Mouse (Mus musculus) myocyte (in vitro differentiated cells): Measurements from ENCODE around the gene Lce1a1.

ENCODE experiments used
- E2F4 ChIP-seq: IDR thresholded peaks from one replicate; pipeline ENCODE4 v1.6.1; 2011; ENCODE audit warnings: mild to moderate bottlenecking, control low read depth, moderate library complexity; ENCODE audit not compliant: insufficient read depth
- MAX ChIP-seq: IDR thresholded peaks from one replicate; pipeline ENCODE4 v1.6.1; 2011; ENCODE audit warnings: low read depth, mild to moderate bottlenecking, control low read depth
- MYOD1 ChIP-seq, 3 experiments: IDR thresholded peaks; one replicate each; pipeline ENCODE4 v1.6.1; 2011; ENCODE audit warnings: control low read depth in 2 of 3, low read depth in 2 of 3, mild to moderate bottlenecking in 2 of 3, moderate library complexity in 1 of 3; ENCODE audit not compliant: insufficient read length in 2 of 3, control insufficient read depth in 1 of 3
- POLR2A ChIP-seq: IDR thresholded peaks from one replicate; pipeline ENCODE4 v1.6.1; 2011; ENCODE audit warnings: low read depth, mild to moderate bottlenecking, control low read depth, moderate library complexity; ENCODE audit not compliant: insufficient read length
- POLR2AphosphoS2 ChIP-seq: IDR thresholded peaks from one replicate; pipeline ENCODE4 v1.6.1; 2011; ENCODE audit warnings: low read depth, control low read depth; ENCODE audit not compliant: insufficient read length
- TCF12 ChIP-seq: IDR thresholded peaks from one replicate; pipeline ENCODE4 v1.6.1; 2011; ENCODE audit warnings: mild to moderate bottlenecking, control low read depth; ENCODE audit not compliant: poor library complexity, insufficient read depth, severe bottlenecking
- USF1 ChIP-seq: IDR thresholded peaks from one replicate; pipeline ENCODE4 v1.6.1; 2011; ENCODE audit warnings: low read depth, mild to moderate bottlenecking, control low read depth, moderate library complexity

DNA sequence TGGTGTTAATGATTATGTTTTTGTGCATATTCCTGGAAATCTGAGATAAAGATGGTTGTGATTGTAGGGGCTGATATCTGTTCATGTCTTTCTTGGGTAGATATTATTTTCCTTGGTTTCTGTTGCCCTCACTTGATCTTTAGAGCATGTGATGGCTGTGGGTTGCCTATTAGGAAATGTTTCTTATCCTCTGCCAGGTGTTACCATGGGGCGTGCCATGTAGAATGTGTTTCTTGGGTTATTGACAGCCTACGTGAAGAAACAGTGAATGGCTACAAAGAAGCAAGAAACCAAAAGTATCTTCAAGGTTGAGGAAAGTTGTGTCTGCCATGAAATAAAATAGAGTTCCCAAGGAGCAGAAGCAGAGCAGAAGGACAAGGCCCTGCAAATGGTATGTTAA lies 49.7 kb downstream of the Lce1a1 start:
- TF ChIP-seq POLR2A (no peak), TCF12 (no peak), USF1 (no peak), E2F4 (no peak), MYOD1 (IDR thresholded peaks at IDR 0.05; ENCODE audit: control insufficient read depth in 1 of 3, insufficient read length in 2 of 3, low read depth in 2 of 3) (no peak), MAX (no peak), POLR2AphosphoS2 (no peak)
